Mouse (Mus musculus): ENCODE results near the gene Denr.

DNA sequence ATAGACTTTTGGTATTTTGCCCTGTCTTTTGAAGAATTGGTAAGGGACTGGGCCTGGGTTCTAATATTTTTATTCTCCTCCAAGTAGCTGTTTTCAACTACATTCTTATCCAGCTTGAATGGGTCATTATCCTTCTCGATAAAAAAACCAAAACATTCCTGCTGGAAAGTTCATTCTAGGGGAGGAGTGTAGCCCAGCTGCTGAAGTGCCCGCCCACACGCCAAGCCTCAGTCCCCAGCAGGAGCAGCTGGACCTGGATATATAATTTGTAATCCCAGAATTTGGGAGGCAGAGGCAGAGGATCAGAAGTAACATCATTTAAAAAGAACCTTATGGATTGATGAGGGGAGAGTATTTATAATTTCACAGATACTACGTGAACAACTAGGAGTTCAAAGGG is 39.6 kb downstream of the Denr start:
- TF ChIP-seq POLR2A (IDR thresholded peaks at IDR 0.05; ENCODE audit: low read depth, low read length) (no peak), CTCF (conservative IDR thresholded peaks at IDR 0.05; ENCODE audit: insufficient read depth, insufficient read length, low read depth, low read length) (no peak)
